Comparison of ENCODE assay signal across 7 mouse cellular contexts in genomic region chr13:21714725-21715124, GRCm38 (mm10). TPM values are rescaled to one million over a fixed set of nuclear protein-coding genes. Genes with fewer than 3 reads are reported as not detected.
DNase-seq lines count a peak whose midpoint lies in the region; ATAC-seq lines count a peak whose summit lies in the region.

No protein-coding gene starts in this region.

- peak overlapping the region; percentile 59 for H3K4me2 ChIP-seq in lung, embryonic 16.5 days (ENCODE audit: low read depth, low read length)

- no peaks in the 10 kb centered on the region for H3K27me3 ChIP-seq in forebrain, embryonic 10.5 days (ENCODE audit: poor library complexity, severe bottlenecking)
- H3K27me3 ChIP-seq in lung, embryonic 16.5 days (ENCODE audit: control insufficient read depth, insufficient read depth, low read depth, low read length): no peaks in the 10 kb centered on the region

- H3K4me1 ChIP-seq in brown adipose tissue, adult 24 weeks (ENCODE audit: control insufficient read depth, insufficient read depth, insufficient read length, low read length): peaks cover 7% of the 10 kb centered on the region; the same call in 1 of the 2 replicates
- H3K4me1 ChIP-seq in forebrain, embryonic 10.5 days: peaks cover 36% of the 10 kb centered on the region
- H3K4me1 ChIP-seq in lung, embryonic 16.5 days (replicated peaks; ENCODE audit: control insufficient read depth, insufficient read depth, low read length): peaks cover 21% of the 10 kb centered on the region

- peak overlapping the region; percentile 46; the same call in 1 of the 2 replicates for H3K4me3 ChIP-seq in brown adipose tissue, adult 24 weeks (ENCODE audit: insufficient read depth, low read depth, low read length)
- peak overlapping the region; percentile 55 for H3K4me3 ChIP-seq in forebrain, embryonic 10.5 days
- H3K4me3 ChIP-seq in lung, embryonic 16.5 days (ENCODE audit: low read length): peak overlapping the region; percentile 51

- no peaks in the 10 kb centered on the region for H3K9me3 ChIP-seq in forebrain, embryonic 10.5 days
- no peaks in the 10 kb centered on the region for H3K9me3 ChIP-seq in lung, embryonic 16.5 days (ENCODE audit: control insufficient read depth, low read length)

- peak overlapping the region; percentile 72 for H3K9ac ChIP-seq in lung, embryonic 16.5 days (ENCODE audit: low read length)

- ATAC-seq in lung, embryonic 16.5 days (ENCODE audit: low read depth): no peak

- intact Hi-C loops in heart, postnatal 14 days (cut with DNase I): loop anchor here (1.0 to 10.0 kb wide), 8 partner anchors 20 to 1810 kb away; partner anchors contain the start of gene Zscan12

- H3K27ac ChIP-seq in brown adipose tissue, adult 24 weeks (replicated peaks; ENCODE audit: low read depth, low read length): no peak overlapping the region
- peak overlapping the region; percentile 94 for H3K27ac ChIP-seq in forebrain, embryonic 10.5 days
- H3K27ac ChIP-seq in lung, embryonic 16.5 days (ENCODE audit: low read length): peak overlapping the region; percentile 93

- no peaks in the 10 kb centered on the region for H3K36me3 ChIP-seq in forebrain, embryonic 10.5 days (replicated peaks)
- no peaks in the 10 kb centered on the region for H3K36me3 ChIP-seq in lung, embryonic 16.5 days (ENCODE audit: control insufficient read depth, insufficient read depth, low read length)

- DNase-seq in MN1 (ENCODE audit: low spot score): peak; percentile 74
- peak; percentile 62 for DNase-seq in forebrain, embryonic 10.5 days (ENCODE audit: extremely low spot score, low spot score)
- peak; percentile 56 to 70 for DNase-seq in heart, postnatal 14 days
- peak; percentile 34 to 86 for DNase-seq in layer of hippocampus, adult 18-20 months (ENCODE audit: low spot score in 2 of 2)
- DNase-seq in retina, postnatal 1 day: peak; percentile 82

- 2% methylated on average over 7 of the region's 7 CpGs for WGBS in forebrain, embryonic 10.5 days
- whole genome bisulfite sequencing in lung, embryonic 16.5 days: 0% methylated on average over 7 of the region's 7 CpGs

RNA-seq across cellular contexts. Expression of gene Hist1h2bl, which starts 1.2 kb away (rescaled TPM):
- polyA plus RNA-seq in brown adipose tissue, adult 24 weeks (2012; ENCODE audit: insufficient read depth, insufficient read length, missing spikeins): not detected in 2 replicates
- 1.5 and 2.0 TPM in 2 replicates for polyA plus RNA-seq in forebrain, embryonic 10.5 days (2016; fragmentation: Nextera tagmentation; extraction: Ambion mirVana)
- 100 to 1,000 TPM in 1 of 2 experiments, 10 to 100 TPM in 1; 66.3 to 130 TPM for total RNA-seq in heart, postnatal 14 days (2021)
- total RNA-seq in layer of hippocampus, adult 18-20 months (2021): 10 to 100 TPM; 27.6 to 36.7 TPM
- polyA plus RNA-seq in lung, embryonic 16.5 days (2015; fragmentation: Nextera tagmentation; extraction: Ambion mirVana): 3.4 and 4.5 TPM in 2 replicates

RNA-seq across cellular contexts. Expression of gene Hist1h2ai, which starts 1.5 kb away (rescaled TPM):
- not detected in 2 replicates for polyA plus RNA-seq in brown adipose tissue, adult 24 weeks (2012; ENCODE audit: insufficient read depth, insufficient read length, missing spikeins)
- 11.9 and 12.0 TPM in 2 replicates for polyA plus RNA-seq in forebrain, embryonic 10.5 days (2016; fragmentation: Nextera tagmentation; extraction: Ambion mirVana)
- total RNA-seq in heart, postnatal 14 days (2021): 100 to 1,000 TPM in 1 of 2 experiments, 10 to 100 TPM in 1; 51.5 to 150 TPM
- total RNA-seq in layer of hippocampus, adult 18-20 months (2021): 10 to 100 TPM in 1 of 2 experiments, 1 to 10 TPM in 1; 8.2 to 48.5 TPM
- polyA plus RNA-seq in lung, embryonic 16.5 days (2015; fragmentation: Nextera tagmentation; extraction: Ambion mirVana): 33.0 and 45.8 TPM in 2 replicates

RNA-seq across cellular contexts. Expression of gene Hist1h3h, which starts 2.7 kb away (rescaled TPM):
- not detected in 2 replicates for polyA plus RNA-seq in brown adipose tissue, adult 24 weeks (2012; ENCODE audit: insufficient read depth, insufficient read length, missing spikeins)
- polyA plus RNA-seq in forebrain, embryonic 10.5 days (2016; fragmentation: Nextera tagmentation; extraction: Ambion mirVana): 9.4 and 11.1 TPM in 2 replicates
- total RNA-seq in heart, postnatal 14 days (2021): 100 to 1,000 TPM in 1 of 2 experiments, 10 to 100 TPM in 1; 82.7 to 215 TPM
- total RNA-seq in layer of hippocampus, adult 18-20 months (2021): 10 to 100 TPM; 48.4 to 55.7 TPM
- 13.5 and 20.4 TPM in 2 replicates for polyA plus RNA-seq in lung, embryonic 16.5 days (2015; fragmentation: Nextera tagmentation; extraction: Ambion mirVana)

RNA-seq across cellular contexts. Expression of gene Hist1h2bm, which starts 7.1 kb away (rescaled TPM):
- polyA plus RNA-seq in brown adipose tissue, adult 24 weeks (2012; ENCODE audit: insufficient read depth, insufficient read length, missing spikeins): not detected in 2 replicates
- polyA plus RNA-seq in forebrain, embryonic 10.5 days (2016; fragmentation: Nextera tagmentation; extraction: Ambion mirVana): 5.3 and 5.6 TPM in 2 replicates
- total RNA-seq in heart, postnatal 14 days (2021): 10 to 100 TPM; 21.5 to 40.5 TPM
- 1 to 10 TPM; 2.9 to 3.3 TPM for total RNA-seq in layer of hippocampus, adult 18-20 months (2021)
- polyA plus RNA-seq in lung, embryonic 16.5 days (2015; fragmentation: Nextera tagmentation; extraction: Ambion mirVana): 4.9 and 5.8 TPM in 2 replicates

RNA-seq across cellular contexts. Expression of gene Olfr1359, which starts 16.8 kb away (rescaled TPM):
- polyA plus RNA-seq in brown adipose tissue, adult 24 weeks (2012; ENCODE audit: insufficient read depth, insufficient read length, missing spikeins): not detected in 2 replicates
- polyA plus RNA-seq in forebrain, embryonic 10.5 days (2016; fragmentation: Nextera tagmentation; extraction: Ambion mirVana): not detected in 2 replicates
- total RNA-seq in heart, postnatal 14 days (2021): not detected
- not detected for total RNA-seq in layer of hippocampus, adult 18-20 months (2021)
- not detected in 2 replicates for polyA plus RNA-seq in lung, embryonic 16.5 days (2015; fragmentation: Nextera tagmentation; extraction: Ambion mirVana)

Comparison
In these comparisons a context has a peak if more than half of its experiments do, and no peak if none do; other contexts are left out.
1. RNA of gene Hist1h2ai, which starts 1.5 kb away (polyA plus RNA-seq): 33.0 to 45.8 TPM in lung, embryonic 16.5 days and 11.9 to 12.0 TPM in forebrain, embryonic 10.5 days; not detected in brown adipose tissue, adult 24 weeks; every median in the first group is over 10 times any median in the second.
2. RNA of gene Hist1h3h, which starts 2.7 kb away (polyA plus RNA-seq): 13.5 to 20.4 TPM in lung, embryonic 16.5 days and 9.4 to 11.1 TPM in forebrain, embryonic 10.5 days; not detected in brown adipose tissue, adult 24 weeks; every median in the first group is over 10 times any median in the second.
3. Peak in every context shown above with its lines, with median percentiles within 50 percentile points of each other: DNase-seq and H3K4me3 ChIP-seq.